Mouse (Mus musculus) hindbrain, embryonic 16.5 days (tissue): Measurements from ENCODE around the gene Nell2. TPM values are rescaled to one million over a fixed set of nuclear protein-coding genes. Genes with fewer than 3 reads are reported as not detected.

ENCODE experiments used
- ATAC-seq: fragments of 200-750 bp; cut with Nextera tagmentation; 2 replicates; pipeline ENCODE4 v1.8.0; 2017; ENCODE audit warnings: moderate TSS enrichment, moderate library complexity
- H3K27ac ChIP-seq: fragments of 300-500 bp; sonication (generic); 2 replicates; pipeline ENCODE4 v1.5.1; 2014; ENCODE audit warnings: low read depth, mild to moderate bottlenecking, control low read depth, low read length, moderate library complexity
- H3K27me3 ChIP-seq: fragments of 300-500 bp; sonication (generic); replicated peaks from 2 replicates; pipeline ENCODE4 v1.6.1; 2014; ENCODE audit warnings: low read length; ENCODE audit not compliant: control insufficient read depth, insufficient read depth
- H3K36me3 ChIP-seq: fragments of 300-500 bp; sonication (generic); 2 replicates; pipeline ENCODE4 v1.6.1; 2014; ENCODE audit warnings: mild to moderate bottlenecking, low read length, moderate library complexity, mixed read lengths; ENCODE audit not compliant: control insufficient read depth, insufficient read depth
- H3K4me1 ChIP-seq: fragments of 300-500 bp; sonication (generic); 2 replicates; pipeline ENCODE4 v1.6.1; 2014; ENCODE audit warnings: low read depth, low read length; ENCODE audit not compliant: control insufficient read depth, insufficient read depth
- H3K4me2 ChIP-seq: fragments of 300-500 bp; sonication (generic); 2 replicates; pipeline ENCODE4 v1.6.1; 2014; ENCODE audit warnings: mild to moderate bottlenecking, low read length, control low read depth, moderate library complexity
- H3K4me3 ChIP-seq: fragments of 300-500 bp; sonication (generic); 2 replicates; pipeline ENCODE4 v1.5.1; 2014; ENCODE audit warnings: mild to moderate bottlenecking, low read length, control low read depth, moderate library complexity
- H3K9ac ChIP-seq: fragments of 300-500 bp; sonication (generic); 2 replicates; pipeline ENCODE4 v1.6.1; 2014; ENCODE audit warnings: low read depth, mild to moderate bottlenecking, control low read depth, low read length, moderate library complexity
- H3K9me3 ChIP-seq: fragments of 300-500 bp; sonication (generic); 2 replicates; pipeline ENCODE4 v1.6.1; 2014; ENCODE audit warnings: mild to moderate bottlenecking, low read length, moderate library complexity; ENCODE audit not compliant: control insufficient read depth
- WGBS: fragments of 180-500 bp; shearing (Covaris S2); extraction: QIAGEN DNeasy Blood & Tissue Kit; methylation state at CpG from one replicate; pipeline ENCODE4 v1.1.7; 2014; 5-methylcytosine and 5-hydroxymethylcytosine counted together
- polyA plus RNA-seq: library from polyadenylated mRNA; unstranded; fragments of >200 nt; fragmentation: Nextera tagmentation; extraction: Ambion mirVana; gene quantifications from 2 replicates; pipeline ENCODE4 v1.2.1, GENCODE M21; 2015

Gene Nell2
- polyA plus RNA-seq, 1 experiment from 2014 or later: 181 TPM

DNA sequence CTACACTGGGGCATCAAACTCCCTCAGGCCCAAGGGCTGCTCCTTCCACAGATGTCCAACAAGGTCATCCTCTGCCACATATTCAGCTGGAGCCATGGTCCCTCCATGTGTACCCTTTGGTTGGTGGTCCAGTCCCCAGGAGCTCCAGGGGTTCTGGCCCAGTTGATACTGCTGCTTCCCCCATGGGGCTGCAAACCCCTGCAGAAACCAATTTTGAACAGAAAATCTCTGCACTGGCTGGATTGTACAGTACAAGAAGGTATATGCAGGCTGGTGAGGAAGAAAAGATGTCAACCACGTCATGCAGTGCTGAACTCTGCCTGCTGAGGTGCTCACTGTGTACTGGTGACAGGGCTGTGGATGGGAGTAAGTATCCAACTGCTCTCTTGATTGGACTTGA, 92.1 kb downstream of the Nell2 start:
- Histone ChIP-seq H3K9me3 (no peaks in the 10 kb centered on the region), H3K4me2 (no peak overlapping the region), H3K27me3 (no peaks in the 10 kb centered on the region), H3K9ac (no peak overlapping the region), H3K36me3 (no peaks in the 10 kb centered on the region), H3K4me3 (no peak overlapping the region), H3K4me1 (no peaks in the 10 kb centered on the region), H3K27ac (no peak overlapping the region)
- no peak for ATAC-seq
- 91% methylated on average over 1 of the region's 1 CpGs for WGBS

DNA sequence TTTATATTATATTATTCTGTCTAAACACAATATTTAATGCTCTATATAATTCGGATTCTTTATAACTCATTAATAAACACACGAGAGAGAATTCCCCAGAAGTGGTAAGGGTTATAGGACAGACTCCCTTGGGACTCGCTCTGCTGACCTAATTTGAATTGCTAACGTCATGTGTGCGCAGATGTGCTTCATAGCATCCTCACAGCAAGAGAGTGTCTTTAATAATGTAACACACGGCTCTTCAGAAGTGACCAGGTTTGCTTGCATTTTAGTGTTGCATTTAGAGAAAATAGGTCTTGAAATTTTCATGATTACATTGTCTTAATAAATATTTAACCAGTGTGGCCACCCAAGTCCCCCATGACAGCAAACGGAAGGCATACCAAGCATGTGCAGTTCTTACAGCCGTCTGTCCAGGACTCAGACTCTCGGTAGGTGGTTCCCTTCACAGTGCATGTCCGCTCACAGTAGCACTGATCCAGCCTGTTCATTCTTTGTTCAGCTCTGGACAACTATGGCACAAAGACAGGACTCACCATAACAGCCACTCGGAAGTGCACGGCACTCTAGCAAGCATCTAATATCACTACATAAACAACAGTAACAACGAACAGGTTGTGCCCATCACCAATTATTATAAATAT, 97.1 kb downstream of the Nell2 start:
- no peak for ATAC-seq
- no peak overlapping the region for H3K4me3 ChIP-seq
- no peak overlapping the region for H3K9ac ChIP-seq
- no peaks in the 10 kb centered on the region for H3K36me3 ChIP-seq
- H3K9me3 ChIP-seq: no peaks in the 10 kb centered on the region
- WGBS: 33% methylated on average over 13 of the region's 13 CpGs
- H3K4me2 ChIP-seq: no peak overlapping the region
- no peak overlapping the region for H3K27ac ChIP-seq
- no peaks in the 10 kb centered on the region for H3K4me1 ChIP-seq
- no peaks in the 10 kb centered on the region for H3K27me3 ChIP-seq

DNA sequence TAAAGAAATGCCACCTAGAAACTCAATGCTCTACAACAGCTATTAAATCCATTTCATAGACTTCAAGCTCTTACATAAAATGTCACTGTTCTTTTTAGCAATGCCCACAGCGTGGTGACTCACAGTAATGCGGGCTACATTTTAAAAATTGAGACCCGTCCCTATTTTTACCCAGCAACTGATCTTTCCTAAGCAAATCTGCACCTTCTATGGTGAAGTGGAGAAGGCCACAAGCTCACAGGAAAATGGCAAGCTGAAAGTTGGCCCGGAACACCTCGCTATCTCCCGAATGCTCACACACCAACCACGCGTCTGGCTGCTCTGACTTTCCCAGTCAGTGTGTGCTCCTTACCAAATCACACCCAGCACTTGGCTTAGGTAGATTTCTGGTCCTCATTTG, 98.4 kb downstream of the Nell2 start:
- Histone ChIP-seq H3K27ac (no peak overlapping the region), H3K4me2 (no peak overlapping the region), H3K4me1 (no peaks in the 10 kb centered on the region), H3K9ac (no peak overlapping the region), H3K36me3 (no peaks in the 10 kb centered on the region), H3K4me3 (no peak overlapping the region), H3K9me3 (no peaks in the 10 kb centered on the region), H3K27me3 (no peaks in the 10 kb centered on the region)
- no peak for ATAC-seq
- WGBS: 96% methylated on average over 8 of the region's 8 CpGs

DNA sequence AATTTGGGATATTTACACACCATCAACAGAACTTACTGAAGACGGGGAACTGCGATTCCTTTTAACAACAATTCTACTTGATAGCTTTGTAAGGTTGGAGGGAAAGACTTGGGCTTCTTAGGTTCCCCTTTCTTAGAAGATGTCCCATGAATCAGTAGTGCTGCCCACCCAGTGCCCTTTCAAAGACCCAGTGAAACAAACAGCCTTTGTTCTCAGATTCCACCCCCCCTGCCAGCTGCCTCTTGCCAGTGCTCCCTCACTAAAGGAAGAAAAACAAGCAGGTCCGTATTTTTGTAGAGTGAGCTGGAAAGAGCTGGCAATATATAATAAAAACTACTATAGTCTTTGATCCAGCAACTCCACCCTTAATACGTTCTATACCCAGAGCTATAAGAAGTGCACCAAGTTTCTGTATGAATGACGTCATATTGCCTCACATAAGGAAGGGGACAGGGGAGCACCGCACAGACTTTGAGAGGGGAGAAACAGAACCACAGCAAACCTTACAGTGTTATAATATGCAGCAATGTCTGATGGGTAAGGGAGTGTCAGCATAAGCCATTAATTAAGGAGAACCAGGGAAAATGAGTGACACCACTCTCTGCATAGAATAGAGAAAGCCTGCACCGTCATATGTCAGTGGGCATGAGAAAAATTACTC, 100.2 kb downstream of the Nell2 start:
- no peaks in the 10 kb centered on the region for H3K9me3 ChIP-seq
- H3K4me3 ChIP-seq: no peak overlapping the region
- H3K9ac ChIP-seq: no peak overlapping the region
- no peak overlapping the region for H3K27ac ChIP-seq
- H3K27me3 ChIP-seq: no peaks in the 10 kb centered on the region
- 32% methylated on average over 7 of the region's 7 CpGs for WGBS
- no peak for ATAC-seq
- H3K36me3 ChIP-seq: no peaks in the 10 kb centered on the region
- no peak overlapping the region for H3K4me2 ChIP-seq
- no peaks in the 10 kb centered on the region for H3K4me1 ChIP-seq

DNA sequence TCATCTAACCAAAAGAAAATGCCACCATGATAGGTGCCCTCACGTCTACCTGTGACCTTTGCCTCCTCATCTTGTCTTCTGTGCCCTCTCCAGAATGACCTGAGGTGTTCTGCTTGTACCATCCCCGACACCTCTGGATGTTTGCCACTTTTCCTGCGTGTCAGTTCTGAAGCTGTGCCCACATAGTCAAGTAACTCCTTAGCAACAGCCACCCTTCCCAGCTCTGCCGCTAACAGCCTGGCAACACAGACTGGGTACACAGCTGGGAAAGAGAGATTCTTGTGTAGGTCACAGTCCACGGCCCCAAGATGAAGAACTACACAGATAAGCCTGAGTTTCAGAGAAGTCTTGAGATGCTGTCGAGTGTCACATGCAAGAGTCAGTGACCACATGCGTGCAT, 103.3 kb downstream of the Nell2 start:
- Histone ChIP-seq H3K36me3 (no peaks in the 10 kb centered on the region), H3K27ac (no peak overlapping the region), H3K4me1 (no peaks in the 10 kb centered on the region), H3K4me2 (no peak overlapping the region), H3K9ac (no peak overlapping the region), H3K9me3 (no peaks in the 10 kb centered on the region), H3K4me3 (no peak overlapping the region), H3K27me3 (no peaks in the 10 kb centered on the region)
- ATAC-seq: no peak
- WGBS: 72% methylated on average over 7 of the region's 7 CpGs

DNA sequence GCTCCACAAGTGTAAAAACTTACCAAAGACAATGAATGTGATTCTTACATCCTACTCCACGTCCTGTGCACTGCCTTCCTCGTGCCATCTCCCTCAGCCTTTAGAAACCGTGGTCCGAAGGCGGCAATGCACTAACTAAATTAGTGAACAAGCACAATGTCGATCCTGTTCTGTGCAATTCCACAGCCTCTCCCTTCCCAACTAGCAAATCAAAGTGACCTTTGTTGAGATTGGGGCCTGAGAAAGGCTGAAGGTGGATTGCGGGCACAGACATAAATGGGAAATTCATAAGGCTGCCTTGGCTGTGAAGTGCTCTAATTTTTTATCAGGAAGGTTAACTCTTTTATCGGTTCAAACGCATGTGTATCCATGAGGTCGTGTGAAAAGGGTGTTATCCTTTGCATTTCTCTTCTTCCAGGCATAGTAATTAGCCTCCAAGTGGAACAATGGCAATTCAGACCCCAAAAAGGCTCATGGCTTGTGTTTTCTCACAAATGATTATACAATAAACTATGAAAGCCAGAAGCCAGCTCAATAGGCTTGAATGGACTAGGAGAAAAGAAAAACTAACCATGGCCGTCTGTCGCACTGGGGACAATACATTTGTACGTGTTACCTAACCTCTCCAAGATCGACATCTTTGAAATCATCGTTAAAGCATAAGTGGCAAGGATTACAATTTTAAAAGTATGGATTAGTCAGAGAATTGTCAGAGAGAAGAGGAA, 106.0 kb downstream of the Nell2 start:
- 55% methylated on average over 15 of the region's 15 CpGs for WGBS
- no peaks in the 10 kb centered on the region for H3K4me1 ChIP-seq
- H3K36me3 ChIP-seq: no peaks in the 10 kb centered on the region
- H3K4me2 ChIP-seq: no peak overlapping the region
- no peak overlapping the region for H3K4me3 ChIP-seq
- no peak overlapping the region for H3K27ac ChIP-seq
- no peak overlapping the region for H3K9ac ChIP-seq
- no peak for ATAC-seq
- no peaks in the 10 kb centered on the region for H3K9me3 ChIP-seq
- no peaks in the 10 kb centered on the region for H3K27me3 ChIP-seq

DNA sequence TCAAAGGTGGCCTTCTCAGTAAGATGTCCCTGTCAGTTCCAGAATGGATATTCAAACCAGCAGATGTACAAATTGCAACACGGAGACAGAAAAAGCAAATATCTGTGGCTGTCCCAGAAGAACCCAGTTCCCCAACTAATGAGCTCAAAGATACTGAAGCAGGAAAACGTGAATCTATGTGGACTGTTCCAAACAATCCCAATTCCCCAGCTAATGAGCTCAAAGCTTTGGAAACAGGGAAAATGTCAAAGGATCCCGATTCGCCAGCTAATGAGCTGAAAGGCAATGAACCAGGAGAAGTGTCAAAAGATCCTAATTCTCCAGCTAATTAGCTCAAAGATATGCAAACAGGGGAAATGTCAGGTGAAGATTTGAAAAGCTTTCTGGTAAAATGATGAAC, 109.7 kb downstream of the Nell2 start:
- H3K27me3 ChIP-seq: no peaks in the 10 kb centered on the region
- no peaks in the 10 kb centered on the region for H3K4me1 ChIP-seq
- H3K36me3 ChIP-seq: no peaks in the 10 kb centered on the region
- no peak overlapping the region for H3K4me2 ChIP-seq
- no peak overlapping the region for H3K27ac ChIP-seq
- H3K9ac ChIP-seq: no peak overlapping the region
- ATAC-seq: no peak
- H3K4me3 ChIP-seq: no peak overlapping the region
- no peaks in the 10 kb centered on the region for H3K9me3 ChIP-seq
- WGBS: 61% methylated on average over 4 of the region's 4 CpGs

DNA sequence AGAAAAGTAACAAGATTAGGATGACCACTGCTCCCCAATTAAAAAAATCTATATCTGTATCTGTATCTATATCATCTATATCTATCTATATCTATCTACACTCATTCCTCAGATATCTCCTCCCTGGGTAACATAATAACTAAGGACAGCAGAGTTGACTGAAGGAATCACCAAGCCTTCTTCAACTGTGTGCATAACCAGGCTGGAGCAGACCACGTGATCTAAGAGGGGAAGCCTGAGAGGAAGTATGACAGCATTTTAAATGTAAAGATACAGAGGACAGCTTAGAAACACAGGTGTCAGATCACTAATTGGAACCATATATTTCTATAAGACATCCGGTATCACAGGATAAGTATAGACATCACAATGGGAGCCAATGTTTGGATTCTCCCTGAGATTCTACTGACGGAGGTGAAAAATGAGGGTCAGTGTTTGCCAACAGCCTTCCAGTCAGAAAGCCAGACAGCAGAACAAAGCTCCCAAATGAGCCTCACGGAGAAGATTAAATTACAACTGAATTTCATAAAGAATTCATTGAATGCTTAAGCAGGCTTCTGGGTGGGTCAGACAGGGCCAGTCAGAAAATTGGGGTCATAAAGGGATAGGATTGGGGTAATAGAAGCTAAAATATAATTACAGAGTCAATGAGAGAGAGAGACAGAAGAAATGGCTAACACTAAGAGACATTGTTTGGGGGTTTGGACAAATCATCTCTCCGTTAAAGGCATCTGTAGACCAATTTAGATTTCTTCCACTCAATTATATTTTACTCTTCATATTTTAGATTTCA, 116.2 kb downstream of the Nell2 start:
- H3K9ac ChIP-seq: no peak overlapping the region
- no peak overlapping the region for H3K27ac ChIP-seq
- H3K9me3 ChIP-seq: no peaks in the 10 kb centered on the region
- 35% methylated on average over 5 of the region's 5 CpGs for WGBS
- no peaks in the 10 kb centered on the region for H3K27me3 ChIP-seq
- ATAC-seq: no peak
- no peak overlapping the region for H3K4me3 ChIP-seq
- H3K4me1 ChIP-seq: peaks cover 3% of the 10 kb centered on the region
- no peaks in the 10 kb centered on the region for H3K36me3 ChIP-seq
- no peak overlapping the region for H3K4me2 ChIP-seq
